Mouse (Mus musculus) myocyte (in vitro differentiated cells): ENCODE results near the gene Caln1.

Experiments used
- E2F4 ChIP-seq: IDR thresholded peaks from one replicate; pipeline ENCODE4 v1.6.1; 2011; ENCODE audit warnings: mild to moderate bottlenecking, control low read depth, moderate library complexity; ENCODE audit not compliant: insufficient read depth
- POLR2A ChIP-seq: IDR thresholded peaks from one replicate; pipeline ENCODE4 v1.6.1; 2011; ENCODE audit warnings: low read depth, mild to moderate bottlenecking, control low read depth, moderate library complexity; ENCODE audit not compliant: insufficient read length
- TCF3 ChIP-seq: IDR thresholded peaks from one replicate; pipeline ENCODE4 v1.6.1; 2011; ENCODE audit warnings: low read depth, control low read depth; ENCODE audit not compliant: insufficient read length
- USF1 ChIP-seq: IDR thresholded peaks from one replicate; pipeline ENCODE4 v1.6.1; 2011; ENCODE audit warnings: low read depth, mild to moderate bottlenecking, control low read depth, moderate library complexity

DNA sequence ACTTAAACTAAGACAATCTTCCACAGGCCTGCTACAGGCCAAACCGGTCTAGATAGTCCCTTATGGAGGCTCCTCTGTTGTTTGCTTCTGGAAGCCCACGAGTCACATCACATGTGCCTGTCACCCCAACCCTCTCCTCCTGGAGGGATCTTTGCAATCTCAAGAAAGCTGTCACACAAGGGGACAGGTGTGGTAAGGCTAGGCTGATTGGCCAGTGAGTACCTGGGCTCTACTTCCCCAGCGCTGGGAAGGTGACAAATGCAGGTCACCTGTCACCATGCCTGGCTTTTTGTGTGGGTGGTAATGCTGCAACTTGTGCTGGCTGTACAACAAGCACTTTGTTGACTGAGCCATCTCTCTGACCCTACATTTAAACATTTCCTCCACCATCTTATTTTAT lies 338.5 kb downstream of the Caln1 start:
- TF ChIP-seq POLR2A, result no peak
- TF ChIP-seq E2F4, result no peak
- no peak for TF ChIP-seq TCF3
- TF ChIP-seq USF1, result no peak
